Mouse (Mus musculus) ES-E14 (cell line): ENCODE results near the gene Cfap73.

Source experiments
- CHD2 ChIP-seq: IDR thresholded peaks from 2 replicates; pipeline ENCODE4 v1.6.1; 2014; ENCODE audit warnings: mild to moderate bottlenecking, low read depth, low read length, inconsistent platforms
- HCFC1 ChIP-seq: IDR thresholded peaks from 2 replicates; pipeline ENCODE4 v1.6.1; 2012; ENCODE audit warnings: low read length, inconsistent platforms, borderline replicate concordance; ENCODE audit not compliant: insufficient read depth
- ZC3H11A ChIP-seq: IDR thresholded peaks from 2 replicates; pipeline ENCODE4 v1.6.1; 2012; ENCODE audit warnings: low read depth, mild to moderate bottlenecking, inconsistent platforms, low read length, borderline replicate concordance

- no peak for TF ChIP-seq HCFC1
- no peak for TF ChIP-seq CHD2
- TF ChIP-seq ZC3H11A = no peak
Measured at GRCm38 (mm10) chr5:120600946-120601668, 32.9 kb downstream of the Cfap73 start.
